Mouse (Mus musculus): ENCODE data around the gene Nup43. TPM values are rescaled to one million over a fixed set of nuclear protein-coding genes. Genes with fewer than 3 reads are reported as not detected.

Gene Nup43
- total RNA-seq, 2 experiments from 2014 or later = 6.7 to 7.3 TPM

GRCm38 (mm10) chr10:7682249-7682648, 14.9 kb downstream of the Nup43 start:
- no peak for DNase-seq

- DNase-seq = no peak
Observed at GRCm38 (mm10) chr10:7686902-7687301, 19.6 kb downstream of the Nup43 start.

- no peak for DNase-seq
Observed at GRCm38 (mm10) chr10:7695286-7695685, 28.0 kb downstream of the Nup43 start.

- no peak for DNase-seq
Observed at GRCm38 (mm10) chr10:7700120-7700519, 32.8 kb downstream of the Nup43 start.

GRCm38 (mm10) chr10:7702586-7702985, 35.3 kb downstream of the Nup43 start:
- DNase-seq = no peak

GRCm38 (mm10) chr10:7710121-7710520, 42.8 kb downstream of the Nup43 start:
- DNase-seq = no peak

- DNase-seq = no peak
Observed at GRCm38 (mm10) chr10:7712506-7712905, 45.2 kb downstream of the Nup43 start.

- no peak for DNase-seq
Observed at GRCm38 (mm10) chr10:7715056-7715455, 47.8 kb downstream of the Nup43 start.

GRCm38 (mm10) chr10:7725751-7726500, 58.6 kb downstream of the Nup43 start, which contains the start of gene Katna1:
Gene Katna1, plus strand, starts transcription at chr10:7726000.
- DNase-seq = peak; percentile 95 to 96

- peak in 1 of 2 experiments; percentile 17 for DNase-seq
Observed at GRCm38 (mm10) chr10:7726501-7726812, 59.2 kb downstream of the Nup43 start.

GRCm38 (mm10) chr10:7727011-7727410, 59.7 kb downstream of the Nup43 start:
- no peak for DNase-seq

Other genes starting within 250 kb of the Nup43 start
- 1 to 10 TPM; 2.0 to 3.0 TPM for gene Ulbp1, start 193.9 kb upstream of the Nup43 start, total RNA-seq (2021)
- gene Lrp11, start 77.7 kb upstream of the Nup43 start, total RNA-seq (2021) = 1 to 10 TPM; 2.9 TPM
- gene Pcmt1, start 13.6 kb downstream of the Nup43 start, total RNA-seq (2021) = 100 to 1,000 TPM in 1 of 2 experiments, 10 to 100 TPM in 1; 95.5 to 103 TPM
- gene Lats1, start 13.7 kb downstream of the Nup43 start, total RNA-seq (2021) = 10 to 100 TPM in 1 of 2 experiments, 1 to 10 TPM in 1; 8.8 to 11.6 TPM
- 10 to 100 TPM; 13.1 to 13.2 TPM for gene Katna1, start 58.5 kb downstream of the Nup43 start, total RNA-seq (2021)
- gene Ginm1, start 125.3 kb downstream of the Nup43 start, total RNA-seq (2021) = 100 to 1,000 TPM in 1 of 2 experiments, 10 to 100 TPM in 1; 91.2 to 103 TPM
- 10 to 100 TPM; 11.7 to 15.0 TPM for gene Ppil4, start 125.4 kb downstream of the Nup43 start, total RNA-seq (2021)
- gene Zc3h12d, start 165.0 kb downstream of the Nup43 start, total RNA-seq (2021) = 1 to 10 TPM in 1 of 2 experiments, under 1 TPM in 1; 0.15 to 1.0 TPM

Data from heart, adult 18-20 months (tissue).